Mouse (Mus musculus): ENCODE measurements at regions not wholly inside any gene's neighbourhood (a gene's known extent, or its start where the extent isn't known, plus 50 kb on each side); places are given as distances from the start of the nearest gene placed in this dataset.

DNA sequence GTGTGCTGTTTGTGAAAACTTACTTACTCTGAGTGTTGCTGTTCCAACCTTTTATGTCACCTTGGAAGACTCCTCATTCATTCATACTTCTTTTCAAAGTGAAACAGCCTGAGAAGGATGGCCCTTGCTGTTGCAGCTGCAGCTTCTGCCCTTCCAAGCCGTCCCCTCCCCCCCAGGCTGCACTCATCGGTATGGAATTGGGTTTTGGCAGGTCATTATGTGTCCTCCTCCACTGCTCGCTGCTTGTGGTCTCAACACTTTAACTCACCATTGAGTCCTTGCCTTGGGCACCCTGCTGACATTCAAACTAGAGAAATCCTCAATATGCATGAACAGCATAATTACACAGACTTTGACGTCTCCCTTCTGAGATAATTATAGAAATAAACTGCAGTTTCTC lies 1295.3 kb upstream of the Gm7489 start:
- H3K9ac ChIP-seq (ENCODE audit: low read depth, poor library complexity, severe bottlenecking): no peak overlapping the region
- no peaks in the 10 kb centered on the region for H3K27me3 ChIP-seq (ENCODE audit: control insufficient read depth, insufficient read depth, low read length, poor library complexity, severe bottlenecking)
- no peaks in the 10 kb centered on the region for H3K4me1 ChIP-seq (ENCODE audit: control insufficient read depth, insufficient read depth, low read length)
- no peak overlapping the region for H3K4me3 ChIP-seq (ENCODE audit: low read depth, low read length)
- H3K9me3 ChIP-seq (replicated peaks; ENCODE audit: control insufficient read depth, insufficient read depth, low read length, poor library complexity, severe bottlenecking): no peaks in the 10 kb centered on the region
- no peaks in the 10 kb centered on the region for H3K36me3 ChIP-seq (ENCODE audit: control insufficient read depth, insufficient read depth, low read length, poor library complexity, severe bottlenecking)
- H3K27ac ChIP-seq (ENCODE audit: insufficient read depth, low read length): no peak overlapping the region
- no peak for TF ChIP-seq EP300 (IDR thresholded peaks at IDR 0.05; ENCODE audit: insufficient read depth, low read depth, low read length)

DNA sequence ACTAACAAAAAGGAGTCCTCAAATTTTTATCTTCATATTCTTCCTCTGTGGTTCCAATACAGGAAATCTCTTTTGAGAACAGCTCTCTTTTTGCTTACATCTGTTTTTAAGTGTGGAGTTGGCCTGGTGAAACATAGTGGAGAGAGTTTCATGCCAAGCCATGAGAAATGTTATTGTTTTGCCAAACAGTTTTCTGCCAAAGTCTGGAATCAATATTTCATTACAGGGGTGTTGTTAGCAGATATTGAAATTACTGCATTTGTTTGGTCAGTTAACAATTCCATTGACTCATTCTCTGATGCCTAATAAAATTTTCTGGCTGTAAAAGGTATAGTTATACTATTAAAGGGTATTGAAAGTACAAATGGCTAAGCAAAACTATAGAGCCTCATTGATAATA lies 1285.2 kb upstream of the Gm7489 start:
- no peak overlapping the region for H3K9ac ChIP-seq (ENCODE audit: low read depth, poor library complexity, severe bottlenecking)
- H3K27me3 ChIP-seq (ENCODE audit: control insufficient read depth, insufficient read depth, low read length, poor library complexity, severe bottlenecking): no peaks in the 10 kb centered on the region; the same call in 1 of the 2 replicates
- H3K9me3 ChIP-seq (replicated peaks; ENCODE audit: control insufficient read depth, insufficient read depth, low read length, poor library complexity, severe bottlenecking): no peaks in the 10 kb centered on the region
- H3K4me1 ChIP-seq (ENCODE audit: control insufficient read depth, insufficient read depth, low read length): no peaks in the 10 kb centered on the region
- no peaks in the 10 kb centered on the region for H3K36me3 ChIP-seq (ENCODE audit: control insufficient read depth, insufficient read depth, low read length, poor library complexity, severe bottlenecking)
- no peak for TF ChIP-seq CTCF (IDR thresholded peaks at IDR 0.05; ENCODE audit: low read depth, low read length)
- no peak for TF ChIP-seq POLR2A (IDR thresholded peaks at IDR 0.05; ENCODE audit: insufficient read depth, low read length)
- TF ChIP-seq EP300 (IDR thresholded peaks at IDR 0.05; ENCODE audit: insufficient read depth, low read depth, low read length): no peak
- no peak overlapping the region for H3K27ac ChIP-seq (ENCODE audit: insufficient read depth, low read length)
- H3K4me3 ChIP-seq (ENCODE audit: low read depth, low read length): no peak overlapping the region

DNA sequence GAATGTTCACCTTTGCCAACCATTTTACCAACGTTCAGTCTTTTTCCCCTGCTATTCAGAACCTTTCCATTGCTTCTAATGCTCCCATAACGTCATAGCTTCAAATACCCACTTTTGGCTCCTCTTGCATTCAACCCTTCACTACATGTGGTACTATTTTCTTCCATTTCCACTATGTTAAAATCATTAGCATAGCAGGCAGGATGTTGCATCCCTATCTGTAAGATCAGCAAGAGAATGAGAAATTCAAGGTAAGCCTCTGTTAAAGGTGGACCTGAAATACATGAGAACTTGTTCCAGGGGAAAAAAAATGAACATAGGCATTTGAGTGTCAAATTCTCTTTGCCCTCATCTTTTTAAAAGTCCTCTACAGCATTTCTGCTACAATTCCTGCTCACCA lies 1284.7 kb upstream of the Gm7489 start:
- Histone ChIP-seq H3K9ac (ENCODE audit: low read depth, poor library complexity, severe bottlenecking) (no peak overlapping the region), H3K4me1 (ENCODE audit: control insufficient read depth, insufficient read depth, low read length) (no peaks in the 10 kb centered on the region), H3K27me3 (ENCODE audit: control insufficient read depth, insufficient read depth, low read length, poor library complexity, severe bottlenecking) (no peaks in the 10 kb centered on the region; the same call in 1 of the 2 replicates), H3K4me3 (ENCODE audit: low read depth, low read length) (no peak overlapping the region), H3K36me3 (ENCODE audit: control insufficient read depth, insufficient read depth, low read length, poor library complexity, severe bottlenecking) (no peaks in the 10 kb centered on the region), H3K9me3 (replicated peaks; ENCODE audit: control insufficient read depth, insufficient read depth, low read length, poor library complexity, severe bottlenecking) (no peaks in the 10 kb centered on the region), H3K27ac (ENCODE audit: insufficient read depth, low read length) (no peak overlapping the region)
- TF ChIP-seq CTCF (IDR thresholded peaks at IDR 0.05; ENCODE audit: low read depth, low read length) (no peak), EP300 (IDR thresholded peaks at IDR 0.05; ENCODE audit: insufficient read depth, low read depth, low read length) (no peak)

DNA sequence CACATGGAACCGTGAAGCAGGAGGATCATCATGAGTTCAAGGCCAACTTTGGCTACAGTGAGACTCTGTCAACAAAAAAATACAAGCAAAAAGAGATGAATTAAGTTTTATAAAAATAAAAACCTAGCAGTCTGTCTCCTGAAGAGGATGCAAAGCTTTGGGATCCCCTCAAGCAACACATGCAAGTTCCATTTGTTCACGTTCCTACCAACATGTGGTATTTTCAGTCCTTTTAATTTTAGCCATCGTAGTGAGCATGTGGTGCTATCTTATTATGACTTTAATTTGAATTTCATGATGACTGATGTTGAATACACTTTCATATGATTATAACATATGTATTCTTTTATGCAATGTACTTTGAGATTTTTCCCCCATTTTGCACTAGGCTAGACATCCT lies 1244.9 kb upstream of the Gm7489 start:
- TF ChIP-seq POLR2A (IDR thresholded peaks at IDR 0.05; ENCODE audit: insufficient read depth, low read length) (no peak), CTCF (IDR thresholded peaks at IDR 0.05; ENCODE audit: low read depth, low read length) (no peak), EP300 (IDR thresholded peaks at IDR 0.05; ENCODE audit: insufficient read depth, low read depth, low read length) (no peak)
- Histone ChIP-seq H3K9me3 (replicated peaks; ENCODE audit: control insufficient read depth, insufficient read depth, low read length, poor library complexity, severe bottlenecking) (no peaks in the 10 kb centered on the region), H3K9ac (ENCODE audit: low read depth, poor library complexity, severe bottlenecking) (no peak overlapping the region), H3K27ac (ENCODE audit: insufficient read depth, low read length) (no peak overlapping the region), H3K27me3 (ENCODE audit: control insufficient read depth, insufficient read depth, low read length, poor library complexity, severe bottlenecking) (no peaks in the 10 kb centered on the region), H3K4me3 (ENCODE audit: low read depth, low read length) (no peak overlapping the region), H3K4me1 (ENCODE audit: control insufficient read depth, insufficient read depth, low read length) (no peaks in the 10 kb centered on the region), H3K36me3 (ENCODE audit: control insufficient read depth, insufficient read depth, low read length, poor library complexity, severe bottlenecking) (no peaks in the 10 kb centered on the region)

DNA sequence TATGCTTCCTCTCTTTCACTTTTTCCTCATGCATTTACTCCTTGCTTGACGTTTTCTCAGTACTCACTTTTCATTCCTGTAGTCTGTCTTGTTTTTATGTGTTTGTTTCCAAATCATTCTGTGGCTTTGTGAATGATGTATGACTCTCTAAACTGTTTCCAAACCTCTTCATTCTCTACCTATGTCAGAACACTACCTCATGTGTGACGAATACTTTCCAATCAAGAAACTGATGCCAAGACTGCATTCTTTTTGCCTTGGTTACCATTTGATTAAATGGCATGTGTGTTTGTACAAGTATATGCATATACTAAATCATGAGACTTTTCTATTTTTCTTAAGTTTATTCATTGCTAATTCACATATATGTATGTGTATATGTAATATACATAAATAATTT lies 1238.7 kb upstream of the Gm7489 start:
- Histone ChIP-seq H3K9ac (ENCODE audit: low read depth, poor library complexity, severe bottlenecking) (no peak overlapping the region), H3K9me3 (replicated peaks; ENCODE audit: control insufficient read depth, insufficient read depth, low read length, poor library complexity, severe bottlenecking) (no peaks in the 10 kb centered on the region), H3K4me3 (ENCODE audit: low read depth, low read length) (no peak overlapping the region), H3K27me3 (ENCODE audit: control insufficient read depth, insufficient read depth, low read length, poor library complexity, severe bottlenecking) (no peaks in the 10 kb centered on the region), H3K4me1 (ENCODE audit: control insufficient read depth, insufficient read depth, low read length) (no peaks in the 10 kb centered on the region), H3K36me3 (ENCODE audit: control insufficient read depth, insufficient read depth, low read length, poor library complexity, severe bottlenecking) (no peaks in the 10 kb centered on the region), H3K27ac (ENCODE audit: insufficient read depth, low read length) (no peak overlapping the region)
- TF ChIP-seq EP300 (IDR thresholded peaks at IDR 0.05; ENCODE audit: insufficient read depth, low read depth, low read length): no peak

DNA sequence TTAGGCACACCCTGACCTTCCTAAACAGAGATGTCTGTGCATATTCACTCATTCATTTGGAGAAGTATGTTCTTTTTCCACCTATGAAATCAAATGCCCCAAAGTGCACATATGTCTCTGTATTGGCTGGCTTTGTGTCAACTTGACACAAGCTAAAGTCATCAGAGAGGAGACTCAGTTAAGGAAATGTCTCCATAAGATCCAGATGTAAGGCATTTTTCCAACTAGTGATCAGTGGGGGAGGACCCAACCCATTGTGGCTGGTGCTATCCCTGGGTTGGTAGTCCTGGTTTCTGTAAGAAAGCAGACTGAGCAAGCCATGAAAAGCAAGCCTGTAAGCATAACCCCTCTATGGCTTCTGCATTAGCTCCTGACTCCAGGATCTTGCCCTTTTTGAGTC lies 1226.8 kb upstream of the Gm7489 start:
- Histone ChIP-seq H3K4me1 (ENCODE audit: control insufficient read depth, insufficient read depth, low read length) (no peaks in the 10 kb centered on the region), H3K27me3 (ENCODE audit: control insufficient read depth, insufficient read depth, low read length, poor library complexity, severe bottlenecking) (no peaks in the 10 kb centered on the region), H3K36me3 (ENCODE audit: control insufficient read depth, insufficient read depth, low read length, poor library complexity, severe bottlenecking) (no peaks in the 10 kb centered on the region), H3K9me3 (replicated peaks; ENCODE audit: control insufficient read depth, insufficient read depth, low read length, poor library complexity, severe bottlenecking) (no peaks in the 10 kb centered on the region), H3K4me3 (ENCODE audit: low read depth, low read length) (no peak overlapping the region), H3K27ac (ENCODE audit: insufficient read depth, low read length) (no peak overlapping the region), H3K9ac (ENCODE audit: low read depth, poor library complexity, severe bottlenecking) (no peak overlapping the region)
- TF ChIP-seq POLR2A (IDR thresholded peaks at IDR 0.05; ENCODE audit: insufficient read depth, low read length): no peak
- no peak for TF ChIP-seq CTCF (IDR thresholded peaks at IDR 0.05; ENCODE audit: low read depth, low read length)
- no peak for TF ChIP-seq EP300 (IDR thresholded peaks at IDR 0.05; ENCODE audit: insufficient read depth, low read depth, low read length)

All from ES-Bruce4 (cell line).